Mouse (Mus musculus) C2C12 (cell line): ENCODE data around the gene Olfr507. TPM values are rescaled to one million over a fixed set of nuclear protein-coding genes. Genes with fewer than 3 reads are reported as not detected.
"Not testable (repeated sequence)": the region's sequence is repeated elsewhere in the genome, so short reads cannot be mapped to it uniquely, and the experiment has no call there.

ENCODE experiments used
- H3K27me3 ChIP-seq: one replicate; pipeline ENCODE4 v1.6.1; 2011; ENCODE audit not compliant: control insufficient read depth, insufficient read depth, insufficient read length
- H3K36me3 ChIP-seq: one replicate; pipeline ENCODE4 v1.6.1; 2011; ENCODE audit not compliant: control insufficient read depth, insufficient read depth
- H3K4me3 ChIP-seq: one replicate; pipeline ENCODE4 v1.5.1; 2011; ENCODE audit warnings: mild to moderate bottlenecking, control low read depth; ENCODE audit not compliant: poor library complexity, insufficient read depth, severe bottlenecking
- H3K79me2 ChIP-seq: one replicate; pipeline ENCODE4 v1.6.1; 2011; ENCODE audit not compliant: control insufficient read depth, insufficient read depth
- H3K79me3 ChIP-seq: one replicate; pipeline ENCODE4 v1.6.1; 2011; ENCODE audit warnings: low read depth, control low read depth
- H3ac ChIP-seq: one replicate; pipeline ENCODE3; 2011; ENCODE audit warnings: low read depth; ENCODE audit not compliant: control insufficient read depth, insufficient read length
- CEBPB ChIP-seq: IDR thresholded peaks from one replicate; pipeline ENCODE4 v1.6.1; 2011; ENCODE audit warnings: low read depth, mild to moderate bottlenecking, control low read depth, moderate library complexity
- CTCF ChIP-seq: IDR thresholded peaks from one replicate; pipeline ENCODE4 v1.5.1; 2011; ENCODE audit not compliant: control insufficient read depth, insufficient read depth, insufficient read length
- FOSL1 ChIP-seq: IDR thresholded peaks from one replicate; pipeline ENCODE4 v1.8.0; 2011; ENCODE audit warnings: mild to moderate bottlenecking, low read length; ENCODE audit not compliant: poor library complexity, insufficient read depth, severe bottlenecking
- MAX ChIP-seq: IDR thresholded peaks from one replicate; pipeline ENCODE4 v1.6.1; 2011; ENCODE audit warnings: mild to moderate bottlenecking, control low read depth
- MYOD1 ChIP-seq: IDR thresholded peaks from one replicate; pipeline ENCODE4 v1.6.1; 2011; ENCODE audit warnings: low read depth; ENCODE audit not compliant: control insufficient read depth, insufficient read length
- MYOG ChIP-seq: IDR thresholded peaks from one replicate; pipeline ENCODE4 v1.6.1; 2011; ENCODE audit not compliant: control insufficient read depth, insufficient read length; ENCODE audit errors: extremely low read depth
- USF1 ChIP-seq: IDR thresholded peaks from one replicate; pipeline ENCODE4 v1.6.1; 2011; ENCODE audit warnings: low read depth, mild to moderate bottlenecking, control low read depth, moderate library complexity
- long read RNA-seq, 2 experiments: library from polyadenylated mRNA; unstranded; transcript quantifications; one replicate each; pipeline ENCODE4 v2.0.0; 2019 to 2020
- polyA plus RNA-seq: library from polyadenylated mRNA; unstranded; fragments of >200 nt; fragmentation: generic; extraction: Trizol; gene quantifications from one replicate; pipeline ENCODE4 v1.2.1, GENCODE M21; 2012; ENCODE audit warnings: missing spikeins

Gene Olfr507
- not detected for polyA plus RNA-seq
- long read RNA-seq, experiment 1: 0 reads
- long read RNA-seq, experiment 2: 0 reads

GRCm38 (mm10) chr7:108621514-108621913 is at the start of gene Olfr507:
Gene Olfr507, plus strand, starts transcription at chr7:108621814.
- H3K79me3 ChIP-seq: no peaks in the 10 kb centered on the region
- H3ac ChIP-seq: no peak within 1 kb of the TSS
- H3K79me2 ChIP-seq: no peaks in the 10 kb centered on the region
- no peaks in the 10 kb centered on the region for H3K36me3 ChIP-seq
- H3K27me3 ChIP-seq: no peaks in the 10 kb centered on the region
- H3K4me3 ChIP-seq: no peak within 1 kb of the TSS
- TF ChIP-seq MYOD1 (no peak), MYOG (no peak), FOSL1 (no peak), MAX (no peak), USF1 (no peak), CTCF (no peak), CEBPB (no peak)

GRCm38 (mm10) chr7:108589797-108590196 is 31.8 kb upstream of the Olfr507 start:
- Histone ChIP-seq H3K36me3 (no peaks in the 10 kb centered on the region), H3ac (no peak overlapping the region), H3K79me2 (no peaks in the 10 kb centered on the region), H3K27me3 (no peaks in the 10 kb centered on the region), H3K4me3 (no peak overlapping the region), H3K79me3 (no peaks in the 10 kb centered on the region)
- TF ChIP-seq CEBPB: no peak
- TF ChIP-seq MYOG: no peak
- no peak for TF ChIP-seq MAX
- no peak for TF ChIP-seq FOSL1

GRCm38 (mm10) chr7:108601916-108602315 is 19.7 kb upstream of the Olfr507 start:
- not testable (repeated sequence) for H3K27me3 ChIP-seq, H3K79me3 ChIP-seq, H3ac ChIP-seq, H3K79me2 ChIP-seq, H3K4me3 ChIP-seq, H3K36me3 ChIP-seq

- TF ChIP-seq FOSL1 (no peak), MAX (no peak), CEBPB (no peak), MYOG (no peak), MYOD1 (no peak), CTCF (no peak), USF1 (no peak)
- Histone ChIP-seq H3K36me3 (no peaks in the 10 kb centered on the region), H3ac (no peak within 1 kb of the TSS), H3K27me3 (no peaks in the 10 kb centered on the region), H3K79me2 (no peaks in the 10 kb centered on the region), H3K79me3 (no peaks in the 10 kb centered on the region), H3K4me3 (no peak within 1 kb of the TSS)
Measured at GRCm38 (mm10) chr7:108610487-108610886, 11.1 kb upstream of the Olfr507 start, which contains the start of gene Olfr506. Gene Olfr506, plus strand, starts transcription at chr7:108610787.

- Histone ChIP-seq H3K36me3 (no peaks in the 10 kb centered on the region), H3K27me3 (no peaks in the 10 kb centered on the region), H3ac (no peak overlapping the region), H3K79me3 (no peaks in the 10 kb centered on the region), H3K4me3 (no peak overlapping the region), H3K79me2 (no peaks in the 10 kb centered on the region)
- TF ChIP-seq USF1 (no peak), CTCF (no peak)
Measured at GRCm38 (mm10) chr7:108614110-108614509, 7.5 kb upstream of the Olfr507 start.

GRCm38 (mm10) chr7:108616781-108617180 is 4.8 kb upstream of the Olfr507 start:
- H3ac ChIP-seq, H3K4me3 ChIP-seq, H3K36me3 ChIP-seq, H3K79me3 ChIP-seq, H3K27me3 ChIP-seq, H3K79me2 ChIP-seq: not testable (repeated sequence)

- Histone ChIP-seq H3K79me2 (no peaks in the 10 kb centered on the region), H3K4me3 (no peak within 1 kb of the TSS), H3K36me3 (no peaks in the 10 kb centered on the region), H3ac (no peak within 1 kb of the TSS), H3K79me3 (no peaks in the 10 kb centered on the region), H3K27me3 (no peaks in the 10 kb centered on the region)
- TF ChIP-seq USF1 (no peak), CEBPB (no peak), FOSL1 (no peak), MAX (no peak), CTCF (no peak), MYOG (no peak), MYOD1 (no peak)
Measured at GRCm38 (mm10) chr7:108629694-108630093, 8.1 kb downstream of the Olfr507 start, which contains the start of gene Olfr508. Gene Olfr508, plus strand, starts transcription at chr7:108629994.
